Mouse (Mus musculus) B cell, adult 62 days (primary cell): ENCODE measurements around the gene Denr. TPM values are rescaled to one million over a fixed set of nuclear protein-coding genes. Genes with fewer than 3 reads are reported as not detected.

Source experiments
- total RNA-seq: library from RNA; stranded (reverse); gene quantifications from 4 replicates; pipeline ENCODE4 v1.2.4, GENCODE M21; 2023

Gene Denr
- 36.6 to 47.0 TPM (median 39.1 TPM) in 4 replicates for total RNA-seq

GRCm38 (mm10) chr5:123906976-123907630 is at the start of gene Denr:
Denr (plus strand) TSS chr5:123907175.

DNA sequence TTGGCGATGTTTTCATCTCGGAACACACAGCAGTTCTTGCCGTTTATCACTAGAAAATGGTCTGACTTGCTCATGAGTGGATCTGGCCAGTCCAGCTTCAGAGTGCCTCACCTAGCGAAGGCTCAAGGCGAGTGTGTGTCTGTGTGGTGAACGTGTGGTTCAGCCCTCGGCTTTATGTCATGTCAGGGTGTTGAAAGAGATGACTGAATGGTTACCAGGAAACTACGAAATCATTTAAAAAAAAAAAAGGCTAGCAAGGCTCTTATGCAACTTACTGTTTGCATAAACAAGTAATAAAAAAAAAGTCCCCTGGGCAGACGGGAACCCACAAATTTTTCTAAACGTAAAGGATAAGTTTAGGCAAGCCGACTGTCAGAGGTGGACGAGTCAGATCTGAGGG is 41.6 kb upstream of the Denr start, which contains the start of gene Hcar2:
Gene Hcar2, minus strand, starts transcription at position 135 of the 400 bp plus-strand sequence.

GRCm38 (mm10) chr5:123879928-123880327 is 27.0 kb upstream of the Denr start, which contains the start of gene Hcar1:
Hcar1 (minus strand) TSS chr5:123880020.

GRCm38 (mm10) chr5:123927118-123927517 is 20.1 kb downstream of the Denr start, which contains the start of gene Gm43518:
Gm43518 (plus strand) TSS chr5:123927418.

DNA sequence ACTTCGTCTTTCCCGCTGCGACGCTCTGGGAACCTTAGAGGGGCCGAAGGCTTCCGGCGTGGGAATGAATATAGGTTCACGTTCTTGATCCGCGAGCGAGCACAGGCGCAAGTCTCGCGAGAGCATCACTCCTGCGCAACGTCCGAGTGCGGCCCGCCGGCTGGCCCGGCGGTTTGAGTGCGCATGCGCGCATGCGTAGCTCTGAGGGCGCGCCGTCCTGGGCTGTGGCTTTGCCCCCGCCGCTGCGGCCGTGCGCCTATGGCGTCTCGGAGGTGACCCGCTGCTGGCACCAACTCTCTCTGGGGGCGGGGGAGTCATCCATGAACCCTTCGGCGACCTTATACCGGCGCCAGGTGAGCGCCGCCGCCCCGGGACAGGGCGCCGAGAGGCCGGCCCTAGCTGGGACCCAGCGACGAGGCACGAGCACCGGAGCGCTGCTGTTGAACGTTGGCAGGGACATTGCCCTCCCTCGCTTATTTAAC is 23.6 kb downstream of the Denr start, which contains the start of gene Ccdc62:
Gene Ccdc62, plus strand, starts transcription at position 172 of the 482 bp plus-strand sequence.

DNA sequence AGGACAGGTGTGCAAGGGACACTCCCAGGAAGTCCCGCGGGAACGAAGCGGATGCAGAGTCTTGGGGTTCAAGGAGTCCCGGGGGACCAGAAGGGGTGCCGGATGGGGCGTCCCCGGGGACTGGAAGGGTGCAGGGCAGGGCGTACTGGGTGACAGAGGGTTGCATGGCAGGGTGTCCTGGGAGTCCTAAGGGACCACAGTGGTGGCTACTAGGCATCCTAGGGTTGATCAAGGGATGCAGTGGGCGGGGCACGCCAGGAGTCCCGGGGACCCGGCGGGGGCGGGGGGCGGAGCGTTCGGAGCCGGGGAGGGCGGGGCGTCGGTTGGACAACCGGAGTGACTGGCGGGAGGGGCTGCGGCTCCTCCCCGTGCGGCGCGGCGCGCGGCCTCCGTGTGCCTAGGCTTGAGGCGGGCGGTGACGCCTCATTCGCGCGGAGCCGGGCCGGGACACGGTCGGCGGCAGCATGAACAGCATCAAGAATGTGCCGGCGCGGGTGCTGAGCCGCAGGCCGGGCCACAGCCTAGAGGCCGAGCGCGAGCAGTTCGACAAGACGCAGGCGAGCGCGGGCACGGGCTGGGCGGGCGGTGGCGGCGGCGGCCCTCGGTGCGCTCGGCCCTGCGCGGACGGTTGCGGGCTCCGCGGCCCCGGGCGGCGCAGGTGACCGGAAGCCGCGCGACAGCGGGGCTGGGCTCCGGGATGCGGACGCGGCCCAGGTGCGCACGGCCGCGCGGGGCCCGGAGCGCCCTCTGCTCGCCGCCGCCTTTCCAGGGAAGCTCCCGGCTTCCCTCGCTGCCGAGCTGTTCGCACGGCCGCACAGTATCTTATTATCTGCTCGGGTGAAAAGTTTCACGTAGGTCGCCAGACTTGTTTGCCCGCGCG is 66.6 kb downstream of the Denr start, which contains the start of gene Hip1r:
Gene Hip1r, plus strand, starts transcription at position 330 of the 880 bp plus-strand sequence.

Other genes starting within 250 kb of the Denr start
- 24.8 to 28.9 TPM (median 25.7 TPM) in 4 replicates for gene Clip1, start 222.6 kb upstream of the Denr start, total RNA-seq
- gene Zcchc8, start 186.1 kb upstream of the Denr start, total RNA-seq, result 73.5 to 83.3 TPM (median 77.5 TPM) in 4 replicates
- 260 to 275 TPM (median 271 TPM) in 4 replicates for gene Rsrc2, start 157.8 kb upstream of the Denr start, total RNA-seq
- gene Kntc1, start 157.5 kb upstream of the Denr start, total RNA-seq, result 1.2 to 1.8 TPM (median 1.5 TPM) in 4 replicates
- gene Hcar2, start 41.7 kb upstream of the Denr start, total RNA-seq, result 0.56 to 0.79 TPM (median 0.60 TPM) in 3 of 4 replicates, not detected in the other
- gene Hcar1, start 27.2 kb upstream of the Denr start, total RNA-seq, result not detected in 4 replicates
- 1.4 to 2.4 TPM (median 1.6 TPM) in 3 of 4 replicates, not detected in the other for gene Gm43518, start 20.2 kb downstream of the Denr start, total RNA-seq
- 4.3 to 5.6 TPM (median 5.4 TPM) in 4 replicates for gene Ccdc62, start 23.5 kb downstream of the Denr start, total RNA-seq
- 239 to 258 TPM (median 251 TPM) in 4 replicates for gene Hip1r, start 66.5 kb downstream of the Denr start, total RNA-seq
- gene Vps37b, start 125.1 kb downstream of the Denr start, total RNA-seq, result 147 to 182 TPM (median 159 TPM) in 4 replicates
- gene Abcb9, start 188.6 kb downstream of the Denr start, total RNA-seq, result 2.8 to 4.7 TPM (median 4.4 TPM) in 4 replicates
- gene Ogfod2, start 205.1 kb downstream of the Denr start, total RNA-seq, result 16.5 to 20.5 TPM (median 18.1 TPM) in 4 replicates
- gene Arl6ip4, start 208.9 kb downstream of the Denr start, total RNA-seq, result 31.6 to 39.8 TPM (median 37.1 TPM) in 4 replicates